Comparison of ENCODE assay signal across 7 mouse cellular contexts in genomic region chr7:29815061-29815784, GRCm38 (mm10). TPM values are rescaled to one million over a fixed set of nuclear protein-coding genes. Genes with fewer than 3 reads are reported as not detected.
DNase-seq lines count a peak whose midpoint lies in the region; ATAC-seq and TF ChIP-seq lines count a peak whose summit lies in the region.

No protein-coding gene starts in this region.

- no peaks in the 10 kb centered on the region for H3K9me3 ChIP-seq in lung, postnatal 0 days (ENCODE audit: low read length)
- H3K9me3 ChIP-seq in embryonic facial prominence, embryonic 14.5 days (ENCODE audit: control insufficient read depth, low read length), result no peaks in the 10 kb centered on the region
- no peaks in the 10 kb centered on the region for H3K9me3 ChIP-seq in intestine, embryonic 15.5 days

- peak overlapping the region; percentile 40; the same call in 1 of the 2 replicates for H3K27ac ChIP-seq in lung, postnatal 0 days (ENCODE audit: low read length)
- H3K27ac ChIP-seq in embryonic facial prominence, embryonic 14.5 days (replicated peaks; ENCODE audit: low read depth, low read length), result peak overlapping the region; percentile 45; the same call in 1 of the 2 replicates
- peak overlapping the region; percentile 6; the same call in 1 of the 2 replicates for H3K27ac ChIP-seq in intestine, embryonic 15.5 days

- peak overlapping the region; percentile 55 for H3K9ac ChIP-seq in lung, postnatal 0 days (replicated peaks; ENCODE audit: low read depth)
- H3K9ac ChIP-seq in embryonic facial prominence, embryonic 14.5 days (ENCODE audit: low read depth, low read length), result peak overlapping the region; percentile 76
- peak overlapping the region; percentile 69 for H3K9ac ChIP-seq in intestine, embryonic 15.5 days

- 3% methylated on average over 12 of the region's 12 CpGs for whole genome bisulfite sequencing in lung, postnatal 0 days
- WGBS in embryonic facial prominence, embryonic 14.5 days, result 4% methylated on average over 12 of the region's 12 CpGs
- WGBS in intestine, embryonic 15.5 days, result 2% methylated on average over 12 of the region's 12 CpGs

- peak overlapping the region; percentile 82 for H3K4me2 ChIP-seq in lung, postnatal 0 days (replicated peaks; ENCODE audit: low read depth, low read length)
- peak overlapping the region; percentile 72 for H3K4me2 ChIP-seq in embryonic facial prominence, embryonic 14.5 days (ENCODE audit: low read depth, low read length)
- H3K4me2 ChIP-seq in intestine, embryonic 15.5 days (replicated peaks), result peak overlapping the region; percentile 80

- H3K4me1 ChIP-seq in lung, postnatal 0 days (ENCODE audit: insufficient read depth, low read depth, low read length), result peaks cover 16% of the 10 kb centered on the region; the same call in 1 of the 2 replicates
- peaks cover 16% of the 10 kb centered on the region for H3K4me1 ChIP-seq in embryonic facial prominence, embryonic 14.5 days (ENCODE audit: control insufficient read depth, insufficient read depth, low read length)
- peaks cover 11% of the 10 kb centered on the region for H3K4me1 ChIP-seq in intestine, embryonic 15.5 days (replicated peaks)

- no peaks in the 10 kb centered on the region for H3K27me3 ChIP-seq in lung, postnatal 0 days (replicated peaks; ENCODE audit: insufficient read depth, low read length)
- H3K27me3 ChIP-seq in embryonic facial prominence, embryonic 14.5 days (replicated peaks; ENCODE audit: control insufficient read depth, insufficient read depth, low read length), result no peaks in the 10 kb centered on the region
- no peaks in the 10 kb centered on the region for H3K27me3 ChIP-seq in intestine, embryonic 15.5 days (replicated peaks)

- H3K4me3 ChIP-seq in lung, postnatal 0 days (ENCODE audit: low read depth, low read length), result peak overlapping the region; percentile 58
- peak overlapping the region; percentile 58 for H3K4me3 ChIP-seq in embryonic facial prominence, embryonic 14.5 days (ENCODE audit: low read depth, low read length)
- peak overlapping the region; percentile 74 for H3K4me3 ChIP-seq in intestine, embryonic 15.5 days (replicated peaks)

- TF ChIP-seq EP300 in lung, postnatal 0 days (IDR thresholded peaks at IDR 0.05), result no peak

- TF ChIP-seq CTCF in lung, postnatal 0 days (IDR thresholded peaks at IDR 0.05), result no peak

- peak; percentile 13 for DNase-seq in lung, postnatal 0 days (ENCODE audit: low spot score)
- no peak for DNase-seq in lung, postnatal 36 days
- peak; percentile 3 for DNase-seq in embryonic facial prominence, embryonic 14.5 days (ENCODE audit: low spot score)
- DNase-seq in naive thymus-derived CD4-positive, alpha-beta T cell, adult 2 months (ENCODE audit: low read depth), result peak; percentile 14
- no peak for DNase-seq in frontal cortex, adult 2 months (ENCODE audit: extremely low spot score in 1 of 2, low spot score in 1 of 2)
- DNase-seq in spleen, postnatal 36 days (ENCODE audit: low spot score in 2 of 2), result no peak

- ATAC-seq in lung, postnatal 0 days, result peak; percentile 9
- 0 out of 2 replicates have a peak, but pooled peaks have one; percentile 35 for ATAC-seq in embryonic facial prominence, embryonic 14.5 days (ENCODE audit: low read depth)
- ATAC-seq in intestine, embryonic 15.5 days, result peak; percentile 48

- no peaks in the 10 kb centered on the region for H3K36me3 ChIP-seq in lung, postnatal 0 days (ENCODE audit: insufficient read depth, low read length)
- H3K36me3 ChIP-seq in embryonic facial prominence, embryonic 14.5 days (ENCODE audit: control insufficient read depth, insufficient read depth, low read length), result 0 out of 2 replicates have a peak, but pooled peaks cover 3% of the 10 kb centered on the region
- no peaks in the 10 kb centered on the region for H3K36me3 ChIP-seq in intestine, embryonic 15.5 days

RNA-seq across cellular contexts. Expression of gene Zfp790, which starts 0.7 kb away (rescaled TPM):
- 8.4 and 9.1 TPM in 2 replicates for polyA plus RNA-seq in lung, postnatal 0 days (2015; fragmentation: Nextera tagmentation; extraction: Ambion mirVana)
- polyA plus RNA-seq in embryonic facial prominence, embryonic 14.5 days (2014; fragmentation: Nextera tagmentation; extraction: Ambion mirVana), result 12.8 and 14.5 TPM in 2 replicates
- polyA plus RNA-seq in intestine, embryonic 15.5 days (2015; fragmentation: Nextera tagmentation; extraction: Ambion mirVana), result 9.9 and 10.0 TPM in 2 replicates
- polyA plus RNA-seq in frontal cortex, adult 2 months (2012; rRNA removed), result 9.0 and 10.0 TPM in 2 replicates

RNA-seq across cellular contexts. Expression of gene Zfp30, which starts 31.4 kb away (rescaled TPM):
- 4.0 and 5.0 TPM in 2 replicates for polyA plus RNA-seq in lung, postnatal 0 days (2015; fragmentation: Nextera tagmentation; extraction: Ambion mirVana)
- 9.4 and 10.4 TPM in 2 replicates for polyA plus RNA-seq in embryonic facial prominence, embryonic 14.5 days (2014; fragmentation: Nextera tagmentation; extraction: Ambion mirVana)
- 3.7 and 4.2 TPM in 2 replicates for polyA plus RNA-seq in intestine, embryonic 15.5 days (2015; fragmentation: Nextera tagmentation; extraction: Ambion mirVana)
- polyA plus RNA-seq in frontal cortex, adult 2 months (2012; rRNA removed), result 8.7 and 9.4 TPM in 2 replicates

RNA-seq across cellular contexts. Expression of gene Zfp940, which starts 38.2 kb away (rescaled TPM):
- 1.3 and 1.9 TPM in 2 replicates for polyA plus RNA-seq in lung, postnatal 0 days (2015; fragmentation: Nextera tagmentation; extraction: Ambion mirVana)
- polyA plus RNA-seq in embryonic facial prominence, embryonic 14.5 days (2014; fragmentation: Nextera tagmentation; extraction: Ambion mirVana), result 3.6 and 4.4 TPM in 2 replicates
- polyA plus RNA-seq in intestine, embryonic 15.5 days (2015; fragmentation: Nextera tagmentation; extraction: Ambion mirVana), result 3.3 and 4.0 TPM in 2 replicates
- polyA plus RNA-seq in frontal cortex, adult 2 months (2012; rRNA removed), result 11.3 and 11.8 TPM in 2 replicates

RNA-seq across cellular contexts. Expression of gene Zfp420, which starts 44.6 kb away (rescaled TPM):
- polyA plus RNA-seq in lung, postnatal 0 days (2015; fragmentation: Nextera tagmentation; extraction: Ambion mirVana), result 3.3 and 4.0 TPM in 2 replicates
- 6.4 and 7.1 TPM in 2 replicates for polyA plus RNA-seq in embryonic facial prominence, embryonic 14.5 days (2014; fragmentation: Nextera tagmentation; extraction: Ambion mirVana)
- 4.6 and 5.5 TPM in 2 replicates for polyA plus RNA-seq in intestine, embryonic 15.5 days (2015; fragmentation: Nextera tagmentation; extraction: Ambion mirVana)
- 14.8 and 15.8 TPM in 2 replicates for polyA plus RNA-seq in frontal cortex, adult 2 months (2012; rRNA removed)

RNA-seq across cellular contexts. Expression of gene Zfp84, which starts 46.9 kb away (rescaled TPM):
- 6.9 and 7.9 TPM in 2 replicates for polyA plus RNA-seq in lung, postnatal 0 days (2015; fragmentation: Nextera tagmentation; extraction: Ambion mirVana)
- polyA plus RNA-seq in embryonic facial prominence, embryonic 14.5 days (2014; fragmentation: Nextera tagmentation; extraction: Ambion mirVana), result 15.7 and 17.0 TPM in 2 replicates
- polyA plus RNA-seq in intestine, embryonic 15.5 days (2015; fragmentation: Nextera tagmentation; extraction: Ambion mirVana), result 10.1 and 10.3 TPM in 2 replicates
- 10.1 TPM in 2 replicates for polyA plus RNA-seq in frontal cortex, adult 2 months (2012; rRNA removed)

Comparison
In these comparisons a context has a peak if more than half of its experiments do, and no peak if none do; other contexts are left out.
1. DNase-seq: peak in lung, postnatal 0 days (single experiment), embryonic facial prominence, embryonic 14.5 days (single experiment) and naive thymus-derived CD4-positive, alpha-beta T cell, adult 2 months (single experiment); none in lung, postnatal 36 days (single experiment), frontal cortex, adult 2 months (0 of 2) and spleen, postnatal 36 days (0 of 2).
2. Peak in every context shown above with its lines, with median percentiles within 50 percentile points of each other: ATAC-seq, H3K27ac ChIP-seq, H3K4me2 ChIP-seq, H3K4me3 ChIP-seq and H3K9ac ChIP-seq.